ENCODE assay signal across 8 mouse cellular contexts in genomic region chr17:32368991-32369578, GRCm38 (mm10). TPM values are rescaled to one million over a fixed set of nuclear protein-coding genes. Genes with fewer than 3 reads are reported as not detected.
DNase-seq lines count a peak whose midpoint lies in the region; ATAC-seq and TF ChIP-seq lines count a peak whose summit lies in the region.

No protein-coding gene starts in this region.

- TF ChIP-seq EP300 in heart, adult 2 months (IDR thresholded peaks at IDR 0.05; ENCODE audit: insufficient read depth, low read depth, low read length) = no peak

- H3K27me3 ChIP-seq in heart, embryonic 16.5 days (ENCODE audit: control insufficient read depth, insufficient read depth, low read length) = no peaks in the 10 kb centered on the region
- H3K27me3 ChIP-seq in heart, adult 2 months (ENCODE audit: control insufficient read depth, insufficient read depth, low read length) = no peaks in the 10 kb centered on the region
- no peaks in the 10 kb centered on the region for H3K27me3 ChIP-seq in embryonic facial prominence, embryonic 11.5 days (ENCODE audit: control insufficient read depth, insufficient read depth, low read length)
- no peaks in the 10 kb centered on the region for H3K27me3 ChIP-seq in intestine, embryonic 15.5 days (replicated peaks)

- no peak for DNase-seq in heart, adult 2 months
- peak; percentile 52 for DNase-seq in embryonic facial prominence, embryonic 11.5 days (ENCODE audit: low spot score)
- peak; percentile 48 for DNase-seq in neural tube, embryonic 10.5 days (ENCODE audit: extremely low spot score, low spot score)
- no peak for DNase-seq in gastrocnemius, postnatal 4 days (ENCODE audit: low spot score in 2 of 2)
- DNase-seq in adrenal gland, postnatal 36 days = no peak
- no peak for DNase-seq in right cerebral cortex, postnatal 25 days

- no peak for ATAC-seq in heart, embryonic 16.5 days (replicated peaks; ENCODE audit: extremely low read depth, insufficient read depth, low FRiP score)
- ATAC-seq in embryonic facial prominence, embryonic 11.5 days (replicated peaks; ENCODE audit: insufficient number of reproducible peaks, low FRiP score, low TSS enrichment, low read depth) = peak; percentile 70; the same call in 1 of the 2 replicates
- peak; percentile 78 for ATAC-seq in intestine, embryonic 15.5 days

- peak overlapping the region; percentile 55 for H3K4me2 ChIP-seq in heart, embryonic 16.5 days (ENCODE audit: low read depth, low read length)
- peak overlapping the region; percentile 41 for H3K4me2 ChIP-seq in embryonic facial prominence, embryonic 11.5 days (ENCODE audit: low read depth, low read length)
- peak overlapping the region; percentile 48 for H3K4me2 ChIP-seq in intestine, embryonic 15.5 days (replicated peaks)

- H3K36me3 ChIP-seq in heart, embryonic 16.5 days (ENCODE audit: control insufficient read depth, insufficient read depth) = 0 out of 2 replicates have a peak, but pooled peaks cover 3% of the 10 kb centered on the region
- H3K36me3 ChIP-seq in heart, adult 2 months (ENCODE audit: control insufficient read depth, insufficient read depth, low read length) = no peaks in the 10 kb centered on the region
- no peaks in the 10 kb centered on the region for H3K36me3 ChIP-seq in embryonic facial prominence, embryonic 11.5 days (replicated peaks; ENCODE audit: control insufficient read depth, insufficient read depth, low read depth, low read length)
- no peaks in the 10 kb centered on the region for H3K36me3 ChIP-seq in intestine, embryonic 15.5 days

- no peak for TF ChIP-seq POLR2A in heart, adult 2 months (IDR thresholded peaks at IDR 0.05; ENCODE audit: insufficient read depth, low read depth, low read length)

- H3K79me2 ChIP-seq in heart, adult 2 months (replicated peaks; ENCODE audit: control insufficient read depth, insufficient read depth, low read length) = no peaks in the 10 kb centered on the region

- no peak for TF ChIP-seq CTCF in heart, adult 2 months (IDR thresholded peaks at IDR 0.05)

- intact Hi-C loops in heart, adult 2 months (cut with DNase I) = loop anchor here (1.0 kb wide), 1 partner anchor 9 kb away; no protein-coding TSS in a partner anchor

- 23% methylated on average over 12 of the region's 17 CpGs for WGBS in heart, embryonic 16.5 days
- 41% methylated on average over 12 of the region's 17 CpGs for WGBS in heart, adult 2 months
- 11% methylated on average over 12 of the region's 17 CpGs for WGBS in embryonic facial prominence, embryonic 11.5 days
- 16% methylated on average over 13 of the region's 17 CpGs for WGBS in intestine, embryonic 15.5 days

- no peak overlapping the region for H3K27ac ChIP-seq in heart, embryonic 16.5 days (ENCODE audit: low read length)
- no peak overlapping the region for H3K27ac ChIP-seq in heart, adult 2 months
- H3K27ac ChIP-seq in embryonic facial prominence, embryonic 11.5 days (replicated peaks; ENCODE audit: low read depth, low read length) = no peak overlapping the region
- H3K27ac ChIP-seq in intestine, embryonic 15.5 days = peak overlapping the region; percentile 66; the same call in 1 of the 2 replicates

- H3K9me3 ChIP-seq in heart, embryonic 16.5 days (replicated peaks; ENCODE audit: control insufficient read depth, low read length) = no peaks in the 10 kb centered on the region
- no peaks in the 10 kb centered on the region for H3K9me3 ChIP-seq in embryonic facial prominence, embryonic 11.5 days (replicated peaks; ENCODE audit: control insufficient read depth, low read length)
- H3K9me3 ChIP-seq in intestine, embryonic 15.5 days = no peaks in the 10 kb centered on the region

- H3K4me1 ChIP-seq in heart, embryonic 16.5 days (ENCODE audit: control insufficient read depth, insufficient read depth, low read length) = peaks cover 3% of the 10 kb centered on the region; the same call in 1 of the 2 replicates
- peaks cover 1% of the 10 kb centered on the region; the same call in 1 of the 2 replicates for H3K4me1 ChIP-seq in heart, adult 2 months (ENCODE audit: control insufficient read depth, insufficient read depth, low read length)
- no peaks in the 10 kb centered on the region for H3K4me1 ChIP-seq in embryonic facial prominence, embryonic 11.5 days (ENCODE audit: control insufficient read depth, insufficient read depth, low read length)
- peaks cover 6% of the 10 kb centered on the region for H3K4me1 ChIP-seq in intestine, embryonic 15.5 days (replicated peaks)

- peak overlapping the region; percentile 37 for H3K4me3 ChIP-seq in heart, embryonic 16.5 days (ENCODE audit: low read length)
- no peak overlapping the region for H3K4me3 ChIP-seq in heart, adult 2 months
- H3K4me3 ChIP-seq in embryonic facial prominence, embryonic 11.5 days (ENCODE audit: low read depth, low read length) = peak overlapping the region; percentile 30
- H3K4me3 ChIP-seq in intestine, embryonic 15.5 days (replicated peaks) = peak overlapping the region; percentile 36

- H3K9ac ChIP-seq in heart, embryonic 16.5 days (ENCODE audit: low read length) = 0 out of 2 replicates have a peak overlapping the region, but pooled peaks have one; percentile 11
- no peak overlapping the region for H3K9ac ChIP-seq in heart, adult 2 months (ENCODE audit: low read depth, low read length)
- peak overlapping the region; percentile 51 for H3K9ac ChIP-seq in embryonic facial prominence, embryonic 11.5 days (replicated peaks; ENCODE audit: low read length)
- peak overlapping the region; percentile 40; the same call in 1 of the 2 replicates for H3K9ac ChIP-seq in intestine, embryonic 15.5 days

RNA-seq across cellular contexts. Expression of gene Akap8l, which starts 18.7 kb away (rescaled TPM):
- 99.2 and 107 TPM in 2 replicates for polyA plus RNA-seq in heart, embryonic 16.5 days (2015; fragmentation: Nextera tagmentation; extraction: Ambion mirVana)
- total RNA-seq in heart, adult 2 months (2021) = 10 to 100 TPM; 50.3 to 51.2 TPM
- polyA plus RNA-seq in heart, adult 2 months (2012; rRNA removed) = 55.1 and 67.3 TPM in 2 replicates
- polyA plus RNA-seq in embryonic facial prominence, embryonic 11.5 days (2014; fragmentation: Nextera tagmentation; extraction: Ambion mirVana) = 44.3 and 56.2 TPM in 2 replicates
- polyA plus RNA-seq in intestine, embryonic 15.5 days (2015; fragmentation: Nextera tagmentation; extraction: Ambion mirVana) = 62.6 and 72.3 TPM in 2 replicates
- total RNA-seq in gastrocnemius, postnatal 4 days (2021) = 10 to 100 TPM; 36.7 to 50.5 TPM
- 100 to 1,000 TPM in 1 of 2 experiments, 10 to 100 TPM in 1; 81.2 to 102 TPM for total RNA-seq in adrenal gland, postnatal 36 days (2021)

RNA-seq across cellular contexts. Expression of gene Wiz, which starts 20.2 kb away (rescaled TPM):
- 10.5 and 11.1 TPM in 2 replicates for polyA plus RNA-seq in heart, embryonic 16.5 days (2015; fragmentation: Nextera tagmentation; extraction: Ambion mirVana)
- 10 to 100 TPM; 16.0 to 16.6 TPM for total RNA-seq in heart, adult 2 months (2021)
- polyA plus RNA-seq in heart, adult 2 months (2012; rRNA removed) = 17.2 and 17.4 TPM in 2 replicates
- 27.5 and 31.9 TPM in 2 replicates for polyA plus RNA-seq in embryonic facial prominence, embryonic 11.5 days (2014; fragmentation: Nextera tagmentation; extraction: Ambion mirVana)
- 24.6 and 24.7 TPM in 2 replicates for polyA plus RNA-seq in intestine, embryonic 15.5 days (2015; fragmentation: Nextera tagmentation; extraction: Ambion mirVana)
- total RNA-seq in gastrocnemius, postnatal 4 days (2021) = 10 to 100 TPM; 32.6 to 34.3 TPM
- total RNA-seq in adrenal gland, postnatal 36 days (2021) = 10 to 100 TPM; 48.5 to 49.9 TPM

RNA-seq across cellular contexts. Expression of gene Rasal3, which starts 34.3 kb away (rescaled TPM):
- 5.8 and 13.9 TPM in 2 replicates for polyA plus RNA-seq in heart, embryonic 16.5 days (2015; fragmentation: Nextera tagmentation; extraction: Ambion mirVana)
- under 1 TPM; 0.70 to 0.98 TPM for total RNA-seq in heart, adult 2 months (2021)
- polyA plus RNA-seq in heart, adult 2 months (2012; rRNA removed) = 1.1 and 4.2 TPM in 2 replicates
- 0.63 and 0.77 TPM in 2 replicates for polyA plus RNA-seq in embryonic facial prominence, embryonic 11.5 days (2014; fragmentation: Nextera tagmentation; extraction: Ambion mirVana)
- polyA plus RNA-seq in intestine, embryonic 15.5 days (2015; fragmentation: Nextera tagmentation; extraction: Ambion mirVana) = 1.7 and 1.8 TPM in 2 replicates
- total RNA-seq in gastrocnemius, postnatal 4 days (2021) = 1 to 10 TPM in 1 of 2 experiments, under 1 TPM in 1; 0.47 to 1.5 TPM
- total RNA-seq in adrenal gland, postnatal 36 days (2021) = 1 to 10 TPM; 1.2 to 1.8 TPM

RNA-seq across cellular contexts. Expression of gene Akap8, which starts 48.0 kb away (rescaled TPM):
- polyA plus RNA-seq in heart, embryonic 16.5 days (2015; fragmentation: Nextera tagmentation; extraction: Ambion mirVana) = 75.8 and 81.4 TPM in 2 replicates
- 10 to 100 TPM; 38.9 to 40.7 TPM for total RNA-seq in heart, adult 2 months (2021)
- polyA plus RNA-seq in heart, adult 2 months (2012; rRNA removed) = 32.2 and 40.4 TPM in 2 replicates
- 53.4 and 53.9 TPM in 2 replicates for polyA plus RNA-seq in embryonic facial prominence, embryonic 11.5 days (2014; fragmentation: Nextera tagmentation; extraction: Ambion mirVana)
- polyA plus RNA-seq in intestine, embryonic 15.5 days (2015; fragmentation: Nextera tagmentation; extraction: Ambion mirVana) = 83.2 and 85.6 TPM in 2 replicates
- 10 to 100 TPM; 50.8 to 75.1 TPM for total RNA-seq in gastrocnemius, postnatal 4 days (2021)
- 10 to 100 TPM; 55.1 to 77.5 TPM for total RNA-seq in adrenal gland, postnatal 36 days (2021)

RNA-seq across cellular contexts. Expression of gene Pglyrp2, which starts 54.9 kb away (rescaled TPM):
- polyA plus RNA-seq in heart, embryonic 16.5 days (2015; fragmentation: Nextera tagmentation; extraction: Ambion mirVana) = 1.5 and 3.0 TPM in 2 replicates
- under 1 TPM in 1 of 2 experiments, not detected in 1; 0.09 TPM for total RNA-seq in heart, adult 2 months (2021)
- 0.35 and 0.86 TPM in 2 replicates for polyA plus RNA-seq in heart, adult 2 months (2012; rRNA removed)
- polyA plus RNA-seq in embryonic facial prominence, embryonic 11.5 days (2014; fragmentation: Nextera tagmentation; extraction: Ambion mirVana) = not detected in 2 replicates
- polyA plus RNA-seq in intestine, embryonic 15.5 days (2015; fragmentation: Nextera tagmentation; extraction: Ambion mirVana) = 0.28 and 0.40 TPM in 2 replicates
- total RNA-seq in gastrocnemius, postnatal 4 days (2021) = under 1 TPM in 1 of 2 experiments, not detected in 1; 0.60 TPM
- under 1 TPM in 1 of 2 experiments, not detected in 1; 0.16 TPM for total RNA-seq in adrenal gland, postnatal 36 days (2021)

Comparison
In these comparisons a context has a peak if more than half of its experiments do, and no peak if none do; other contexts are left out.
1. DNase-seq: peak in embryonic facial prominence, embryonic 11.5 days (single experiment) and neural tube, embryonic 10.5 days (single experiment); none in heart, adult 2 months (0 of 2), gastrocnemius, postnatal 4 days (0 of 2), adrenal gland, postnatal 36 days (0 of 2) and right cerebral cortex, postnatal 25 days (single experiment).
2. Peak in every context shown above with its lines, with median percentiles within 50 percentile points of each other: H3K4me2 ChIP-seq.